Mouse (Mus musculus): ENCODE results near the gene Cdc42bpb.

DNA sequence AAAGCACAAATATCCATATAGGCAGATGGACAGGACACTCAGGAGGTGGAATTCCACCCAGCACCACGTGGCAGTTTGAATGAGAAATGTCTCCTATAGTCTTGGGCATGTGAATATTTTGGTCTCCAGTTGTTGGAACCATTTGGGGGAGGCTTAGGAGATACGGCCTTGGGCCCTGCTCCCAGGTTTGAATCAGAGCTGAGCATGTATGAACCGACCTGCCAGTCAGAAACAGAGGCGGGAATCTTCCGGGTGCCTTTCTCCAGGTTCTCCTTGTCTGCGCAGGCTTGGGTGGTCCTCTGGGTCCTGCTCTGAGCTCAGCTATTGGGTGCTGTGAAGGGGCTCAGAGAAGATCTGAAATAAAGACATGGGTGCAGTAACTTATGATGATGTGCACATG, 16.5 kb upstream of the Cdc42bpb start:
- TF ChIP-seq CTCF (IDR thresholded peaks at IDR 0.05; ENCODE audit: low read depth): no peak
- no peak for TF ChIP-seq EP300 (optimal IDR thresholded peaks at IDR 0.05)

Measured in stomach, postnatal 0 days (tissue).